ENCODE assay signal across 10 mouse cellular contexts in the genomic region with DNA sequence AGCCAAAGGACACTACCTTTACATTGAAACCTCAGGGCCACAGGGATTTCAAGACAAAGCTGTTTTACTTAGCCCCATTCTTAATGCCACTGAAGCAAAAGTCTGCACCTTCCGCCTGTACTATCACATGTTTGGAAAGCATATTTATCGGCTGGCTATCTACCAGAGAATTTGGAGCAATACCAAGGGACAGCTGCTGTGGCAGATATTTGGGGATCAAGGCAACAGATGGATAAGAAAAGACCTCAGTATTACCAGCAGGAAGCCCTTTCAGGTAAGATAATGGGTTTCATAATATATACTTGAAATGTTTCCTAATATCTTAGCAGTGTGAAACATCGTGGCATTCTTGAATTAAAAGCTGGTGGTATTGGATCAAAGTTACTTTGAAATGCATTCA.
"Had no signal": no experiment of that assay in that cellular context is flagged by ENCODE, and none has a peak within 500 bp of the region (broad histone marks: within the 10 kb centered on the region; RNA-seq: fewer than 3 reads in every experiment).

No protein-coding gene starts in this region.

- H3K4me2 ChIP-seq: liver, embryonic 13.5 days; midbrain, embryonic 11.5 days had no signal

- H3K9ac ChIP-seq: liver, embryonic 13.5 days had no signal

- H3K9me3 ChIP-seq: liver, embryonic 13.5 days had no signal

- H3K4me3 ChIP-seq: liver, embryonic 13.5 days had no signal

- H3K36me3 ChIP-seq: liver, embryonic 13.5 days had no signal

- DNase-seq: kidney, postnatal 14 days; kidney, postnatal 4 days; liver, embryonic 13.5 days; lung, adult 2 months; lung, postnatal 14 days; lung, postnatal 4 days; midbrain, embryonic 14.5 days; thymus, adult 18-20 months; thymus, postnatal 36 days had no signal

- H3K27ac ChIP-seq: liver, embryonic 13.5 days had no signal

- H3K4me1 ChIP-seq: liver, embryonic 13.5 days had no signal

- H3K27me3 ChIP-seq: liver, embryonic 13.5 days had no signal
